Mouse (Mus musculus) myocyte (in vitro differentiated cells): ENCODE data around the gene Plekha7.

Experiments used
- CEBPB ChIP-seq: IDR thresholded peaks from 2 replicates; pipeline ENCODE4 v1.6.1; 2011; ENCODE audit warnings: mild to moderate bottlenecking, moderate library complexity; ENCODE audit not compliant: poor library complexity, insufficient read depth, severe bottlenecking
- MAX ChIP-seq: IDR thresholded peaks from one replicate; pipeline ENCODE4 v1.6.1; 2011; ENCODE audit warnings: low read depth, mild to moderate bottlenecking, control low read depth
- MYOG ChIP-seq, 3 experiments: IDR thresholded peaks; one replicate each; pipeline ENCODE4 v1.6.1; 2011; ENCODE audit warnings: control low read depth in 2 of 3, low read depth in 2 of 3, mild to moderate bottlenecking in 2 of 3; ENCODE audit not compliant: insufficient read length in 2 of 3, control insufficient read depth in 1 of 3, insufficient read depth in 1 of 3
- POLR2A ChIP-seq: IDR thresholded peaks from one replicate; pipeline ENCODE4 v1.6.1; 2011; ENCODE audit warnings: low read depth, mild to moderate bottlenecking, control low read depth, moderate library complexity; ENCODE audit not compliant: insufficient read length
- USF1 ChIP-seq: IDR thresholded peaks from one replicate; pipeline ENCODE4 v1.6.1; 2011; ENCODE audit warnings: low read depth, mild to moderate bottlenecking, control low read depth, moderate library complexity

- TF ChIP-seq CEBPB = no peak
- no peak for TF ChIP-seq USF1
- no peak for TF ChIP-seq MAX
- TF ChIP-seq MYOG (IDR thresholded peaks at IDR 0.05; ENCODE audit: control insufficient read depth in 1 of 3, insufficient read depth in 1 of 3, insufficient read length in 2 of 3, low read depth in 2 of 3) = no peak
- TF ChIP-seq POLR2A = no peak
Measured at GRCm38 (mm10) chr7:116335133-116335532, 27.0 kb upstream of the Plekha7 start.
